Mouse (Mus musculus): Measurements from ENCODE around the gene Nav2.

Gene Nav2

DNA sequence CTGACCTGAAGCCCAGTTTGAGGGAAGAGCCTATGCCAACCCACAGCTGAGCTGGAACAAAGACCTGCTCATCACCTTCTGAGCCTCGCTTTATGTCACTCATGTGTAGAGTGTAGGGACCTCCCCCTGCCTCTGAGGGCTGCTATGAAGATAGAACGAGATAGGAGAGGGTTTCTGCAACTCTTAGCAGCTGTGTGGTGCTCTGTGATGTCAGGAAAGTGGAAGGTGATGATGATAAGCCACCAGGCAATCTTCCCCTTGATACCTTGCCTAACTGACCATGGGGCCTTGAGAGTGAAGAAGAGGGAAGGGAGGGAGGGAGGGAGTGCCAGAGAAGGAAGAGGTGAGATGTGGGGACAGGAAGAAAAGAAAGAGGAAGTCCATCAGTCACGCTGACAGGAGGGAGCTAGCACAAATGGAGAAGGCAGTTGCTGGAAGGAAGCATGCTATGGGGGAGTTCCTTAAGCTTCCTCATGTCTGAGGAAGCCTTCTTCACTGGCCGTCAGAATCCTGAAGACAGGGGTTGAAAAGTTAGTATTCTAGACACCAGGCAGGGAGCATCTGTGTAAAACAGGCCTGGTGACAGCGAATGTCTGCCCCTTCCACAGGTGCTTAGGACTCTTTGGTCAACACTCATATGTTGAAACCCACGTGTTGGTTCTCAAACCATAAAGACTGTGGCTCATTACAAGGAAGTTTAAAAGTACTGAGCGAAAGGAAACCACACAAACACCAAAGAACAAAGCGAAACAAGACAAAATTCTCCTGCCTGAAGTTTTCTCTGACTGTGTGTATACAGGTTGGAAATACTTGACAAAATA, at the start of gene Nav2:
Gene Nav2, plus strand, starts transcription at position 196 of the 821 bp plus-strand sequence.
- DNase-seq (ENCODE audit: low read depth, low spot score) = no peak

DNA sequence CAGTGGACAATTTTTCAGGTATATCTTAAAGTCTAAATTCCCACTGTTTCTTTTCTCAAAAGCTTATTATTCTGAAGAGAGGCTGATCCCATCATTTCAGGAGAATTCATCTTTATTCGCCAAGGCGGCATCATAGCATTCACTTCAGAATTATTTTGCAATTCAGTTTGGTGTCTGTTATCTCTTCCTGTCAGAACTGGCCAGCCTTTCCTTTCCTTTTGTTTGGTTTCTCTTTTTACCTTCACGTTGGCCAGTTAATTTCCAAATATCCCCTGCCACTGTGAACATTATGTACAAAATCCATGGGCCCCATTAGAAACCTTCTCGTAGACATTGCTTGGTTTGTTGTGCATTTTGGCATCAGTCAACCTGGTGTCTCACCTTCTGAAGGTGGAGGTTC, 49.2 kb upstream of the Nav2 start:
- DNase-seq (ENCODE audit: low read depth, low spot score) = no peak

DNA sequence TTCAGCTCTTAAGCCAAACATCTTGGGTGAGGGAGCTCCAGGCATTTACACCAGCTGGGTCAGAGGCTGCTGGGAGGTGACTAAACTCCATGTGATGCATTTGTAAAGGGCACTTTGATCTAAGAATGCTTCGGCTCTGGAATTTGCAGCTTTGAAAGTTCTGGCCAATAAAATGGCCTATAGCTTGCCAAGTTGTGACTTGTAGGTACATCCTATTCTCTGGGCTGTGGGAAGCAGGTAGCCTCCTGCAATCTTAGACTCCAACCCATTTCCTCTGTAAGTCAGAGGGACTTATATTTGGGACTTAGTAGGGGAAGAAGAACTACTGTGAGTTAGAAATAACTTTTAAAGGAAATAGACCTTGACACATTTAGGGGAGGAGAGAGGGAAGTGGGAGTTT, 47.6 kb upstream of the Nav2 start:
- DNase-seq (ENCODE audit: low read depth, low spot score) = no peak

DNA sequence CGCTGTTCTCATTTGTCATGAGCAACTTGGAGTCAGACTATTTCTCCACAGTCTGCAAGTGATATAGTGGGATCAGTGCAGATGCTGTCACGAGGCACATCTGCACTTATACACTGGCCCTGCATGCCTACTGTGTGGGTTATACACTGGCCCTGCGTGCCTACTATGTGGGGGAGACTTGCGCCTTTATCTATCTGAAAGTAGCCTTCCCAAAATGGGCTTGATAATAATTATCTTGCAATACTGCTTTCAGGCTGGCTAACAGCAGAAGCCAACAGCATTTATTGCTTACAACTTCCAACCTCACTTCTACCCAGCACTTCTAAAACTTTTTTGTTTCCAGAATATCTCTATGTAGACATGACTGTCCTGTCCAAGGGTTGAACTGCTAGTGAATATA, 46.7 kb upstream of the Nav2 start:
- DNase-seq (ENCODE audit: low read depth, low spot score) = no peak

DNA sequence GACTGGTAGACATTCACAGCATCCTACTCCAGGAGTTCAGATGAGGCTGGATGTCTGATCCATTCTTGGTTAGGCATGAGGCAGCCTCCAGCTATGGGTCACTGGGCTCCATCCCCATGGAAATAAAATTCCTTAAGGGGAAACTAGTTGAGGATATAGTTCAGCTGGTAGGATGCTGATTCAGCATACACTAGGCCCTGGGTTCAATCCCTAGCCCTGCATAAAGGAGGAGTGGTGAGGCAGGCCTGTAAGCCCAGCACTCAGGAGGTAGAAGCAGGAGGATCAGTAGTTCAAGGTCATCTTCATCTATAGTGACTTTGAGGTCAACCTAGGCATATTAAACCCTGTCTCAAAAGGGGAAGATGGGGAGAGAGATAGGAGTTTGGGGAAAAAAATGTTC, 44.3 kb upstream of the Nav2 start:
- no peak for DNase-seq (ENCODE audit: low read depth, low spot score)

DNA sequence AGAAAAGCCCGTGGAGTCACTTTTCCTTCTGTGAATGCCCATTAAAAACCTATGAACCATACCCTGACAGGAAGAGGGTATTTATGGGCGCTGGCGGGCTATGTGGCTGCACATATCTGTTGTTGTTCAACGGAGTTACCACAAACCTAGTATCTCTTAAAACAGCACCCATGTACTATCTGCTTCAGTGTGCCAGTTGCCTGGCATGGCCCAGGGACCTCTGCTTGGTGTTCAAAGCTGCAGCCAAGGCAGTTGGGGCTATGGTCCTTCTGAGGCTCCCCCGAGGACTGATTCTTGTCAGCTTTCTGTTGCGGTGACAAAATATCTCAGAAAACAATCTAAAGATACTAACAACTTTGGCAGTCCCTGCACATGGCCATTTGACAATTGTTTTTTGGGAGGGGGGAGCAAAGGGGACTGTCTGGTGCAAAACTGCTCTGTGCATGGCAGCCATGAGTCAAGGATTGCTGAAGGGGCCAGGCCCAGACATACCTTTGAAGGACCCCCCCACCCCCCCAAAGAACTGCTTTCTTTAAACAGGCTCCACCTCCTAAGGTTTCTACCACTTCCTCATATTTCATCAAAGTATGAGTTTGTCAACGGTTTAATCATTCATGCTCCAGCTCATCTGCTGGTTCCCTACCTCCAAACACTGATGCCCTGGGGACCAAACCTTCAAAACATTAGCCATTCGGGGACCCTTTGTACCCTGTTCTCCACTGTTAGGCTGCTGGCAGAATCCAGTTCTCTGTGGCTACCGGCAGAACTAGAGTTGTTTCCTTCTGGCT, 43.7 kb upstream of the Nav2 start:
- no peak for DNase-seq (ENCODE audit: low read depth, low spot score)

DNA sequence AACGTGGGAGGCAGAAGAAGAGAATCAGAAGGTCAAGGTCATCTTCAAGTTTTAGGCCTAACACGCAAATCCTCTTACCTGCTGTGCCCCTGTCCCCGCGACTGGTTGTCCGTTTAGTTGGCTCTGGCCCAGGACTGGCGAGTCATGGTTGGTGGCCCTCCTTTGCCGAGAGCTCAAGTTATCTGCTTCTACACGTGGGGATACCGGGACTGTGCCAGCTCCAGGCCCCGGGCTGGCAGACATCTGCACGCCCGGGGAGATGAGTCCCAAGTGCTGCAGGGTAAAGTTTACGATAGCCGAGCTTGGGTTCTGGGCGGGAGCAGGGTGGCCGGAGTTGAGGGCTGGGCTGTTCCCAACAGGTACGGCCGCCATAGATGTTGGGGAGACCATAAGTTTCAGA, 40.9 kb upstream of the Nav2 start:
- no peak for DNase-seq (ENCODE audit: low read depth, low spot score)

DNA sequence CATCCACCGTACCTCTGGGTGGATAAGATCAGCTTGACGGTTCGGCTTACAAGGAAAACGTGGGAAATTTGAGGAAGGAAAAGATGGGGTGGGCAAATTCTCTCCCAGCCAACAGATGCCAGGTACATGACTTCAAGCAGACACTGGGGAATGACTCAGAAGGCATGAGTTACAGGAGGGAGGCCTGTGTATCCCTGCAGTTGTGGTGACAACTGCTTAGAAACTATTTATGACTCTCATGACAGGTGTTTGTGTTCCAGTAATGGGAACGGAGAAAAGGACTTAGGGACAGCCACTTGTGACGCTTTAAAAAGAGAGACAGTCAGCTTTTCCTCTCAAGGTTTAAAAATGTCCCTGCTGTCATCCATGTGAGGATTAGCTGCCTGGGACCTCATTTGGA, 38.4 kb upstream of the Nav2 start:
- DNase-seq (ENCODE audit: low read depth, low spot score) = no peak

DNA sequence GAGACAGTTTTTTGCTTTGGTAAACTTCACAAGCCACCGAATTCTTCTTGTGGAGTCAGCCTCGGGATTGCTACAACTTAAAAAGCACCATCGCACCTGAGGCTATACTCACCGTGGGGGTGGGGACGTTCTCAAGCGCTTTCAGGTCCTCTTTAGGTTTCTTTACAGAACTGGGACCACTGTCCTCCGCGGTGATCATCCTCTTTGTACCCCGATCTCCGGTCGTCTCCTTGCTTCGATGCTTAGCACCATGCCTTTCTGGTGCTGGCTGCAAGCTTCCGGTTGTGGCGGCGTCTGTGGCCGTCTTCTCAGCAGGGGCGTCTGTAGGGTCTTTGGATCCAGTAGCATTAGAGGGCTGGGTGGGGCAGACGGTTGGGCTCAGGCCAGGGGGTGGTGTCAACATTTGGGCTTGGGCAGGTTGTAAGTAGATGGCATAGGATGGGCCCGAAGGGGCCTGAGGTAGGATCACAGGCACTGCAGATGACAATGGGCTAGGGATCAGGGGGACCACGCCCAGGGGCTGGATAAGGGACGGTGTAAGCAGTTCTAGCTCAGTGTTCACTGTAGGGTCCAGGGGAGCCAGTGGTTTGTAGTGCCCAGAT, 37.8 kb upstream of the Nav2 start:
- DNase-seq (ENCODE audit: low read depth, low spot score) = no peak

DNA sequence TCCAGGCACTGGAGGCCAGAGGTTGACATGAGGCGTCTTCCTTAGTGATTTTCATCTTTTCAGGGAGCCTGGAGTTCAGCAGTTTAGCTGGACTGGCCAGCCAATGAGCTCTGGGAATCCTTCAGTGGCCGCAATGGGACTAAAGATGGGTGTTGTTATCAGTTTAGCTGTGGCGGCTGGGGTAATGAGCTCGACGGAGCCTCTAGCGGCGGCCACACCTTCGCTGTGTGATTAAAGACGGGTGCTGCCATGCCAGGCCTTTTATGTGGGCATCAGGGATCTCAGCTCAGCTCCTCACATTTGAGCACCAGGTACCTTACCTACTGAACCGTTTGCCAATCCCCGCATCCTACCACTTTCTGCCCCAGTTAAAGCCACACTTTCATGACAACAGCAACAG, 37.2 kb upstream of the Nav2 start:
- no peak for DNase-seq (ENCODE audit: low read depth, low spot score)

DNA sequence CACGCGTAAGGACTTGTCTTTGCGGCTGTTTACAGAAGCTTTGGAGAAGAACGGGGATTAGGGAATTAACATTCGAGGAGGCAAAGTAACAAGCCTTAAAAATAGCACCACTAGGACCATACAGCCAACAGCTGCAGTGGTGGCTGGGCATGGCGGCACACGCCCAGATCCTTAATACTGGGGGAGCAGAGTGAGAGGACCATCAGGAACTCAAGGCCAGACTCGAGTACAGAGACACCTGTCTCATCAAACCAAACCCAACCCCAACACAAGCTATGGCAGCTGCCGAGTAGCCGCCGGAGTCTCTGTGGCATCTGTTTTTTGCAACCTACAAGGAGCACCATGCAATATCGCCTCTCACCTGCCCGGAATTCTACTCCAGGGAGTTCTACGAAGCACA, 33.4 kb upstream of the Nav2 start:
- no peak for DNase-seq (ENCODE audit: low read depth, low spot score)

DNA sequence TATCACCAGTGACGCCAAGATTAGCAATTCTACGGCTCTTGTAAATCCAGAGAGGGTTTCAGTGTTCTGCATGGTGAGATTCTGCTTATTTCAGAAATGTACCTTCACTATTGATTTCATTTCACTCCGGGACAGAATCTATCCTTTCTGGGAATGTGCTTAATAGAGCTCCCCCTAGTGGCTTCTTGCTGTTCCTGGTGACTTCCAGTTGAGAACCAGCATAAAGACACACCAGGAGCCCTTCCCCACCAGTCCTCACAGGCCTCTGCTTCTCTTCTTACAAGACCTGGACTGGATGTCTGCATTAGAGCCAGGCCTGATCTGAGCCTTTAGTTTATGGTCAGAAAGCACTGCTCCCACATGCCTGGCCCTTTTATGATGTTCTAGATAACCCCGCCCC, 32.0 kb upstream of the Nav2 start:
- DNase-seq (ENCODE audit: low read depth, low spot score) = peak; percentile 65

DNA sequence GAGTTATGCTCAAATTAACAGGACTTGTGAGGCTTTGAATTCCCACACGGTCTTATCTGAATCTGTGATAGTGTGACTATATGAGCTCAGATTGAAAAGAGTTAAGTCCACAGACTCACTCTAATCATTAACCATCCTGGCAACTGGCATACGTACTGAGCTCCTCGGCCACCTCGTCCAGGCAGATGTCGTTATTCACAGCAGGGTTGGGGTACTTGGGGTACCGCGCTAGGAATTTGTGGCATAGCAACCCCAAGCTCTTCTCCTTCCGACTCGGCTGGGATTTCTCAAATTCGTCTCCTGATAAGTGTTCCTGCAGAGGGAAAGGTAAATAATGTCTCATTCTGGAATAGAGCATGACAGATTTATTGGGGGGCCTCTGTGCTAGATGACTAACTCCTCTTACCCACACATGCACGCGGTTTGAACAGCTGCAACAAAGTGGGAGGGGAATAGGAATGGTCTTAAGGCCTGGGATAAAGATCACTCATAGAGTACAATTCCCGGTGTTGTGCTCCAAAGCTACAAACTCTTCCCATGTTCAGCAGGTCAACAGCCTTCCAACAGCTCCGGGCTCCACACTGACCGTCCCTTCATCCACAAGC, 30.6 kb upstream of the Nav2 start:
- DNase-seq (ENCODE audit: low read depth, low spot score) = no peak

DNA sequence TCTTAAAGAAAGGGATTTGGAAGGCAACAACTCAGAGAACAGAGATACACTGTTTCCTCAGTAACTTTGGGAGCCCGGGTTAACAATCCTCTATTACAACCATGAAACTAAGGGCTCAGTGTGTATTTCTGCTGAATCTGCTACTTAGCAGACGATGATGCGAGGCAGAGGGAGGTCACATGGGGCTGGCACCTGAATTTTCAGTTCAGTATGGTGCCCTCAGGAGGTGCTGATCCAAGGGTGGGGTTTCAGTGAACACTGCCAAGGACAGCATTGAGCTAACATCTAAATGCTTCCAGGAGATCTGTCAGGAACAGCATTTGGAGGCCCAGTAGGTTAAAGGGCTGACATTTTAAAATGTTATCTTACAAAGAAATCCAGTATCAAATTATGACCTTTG, 28.9 kb upstream of the Nav2 start:
- DNase-seq (ENCODE audit: low read depth, low spot score) = no peak

DNA sequence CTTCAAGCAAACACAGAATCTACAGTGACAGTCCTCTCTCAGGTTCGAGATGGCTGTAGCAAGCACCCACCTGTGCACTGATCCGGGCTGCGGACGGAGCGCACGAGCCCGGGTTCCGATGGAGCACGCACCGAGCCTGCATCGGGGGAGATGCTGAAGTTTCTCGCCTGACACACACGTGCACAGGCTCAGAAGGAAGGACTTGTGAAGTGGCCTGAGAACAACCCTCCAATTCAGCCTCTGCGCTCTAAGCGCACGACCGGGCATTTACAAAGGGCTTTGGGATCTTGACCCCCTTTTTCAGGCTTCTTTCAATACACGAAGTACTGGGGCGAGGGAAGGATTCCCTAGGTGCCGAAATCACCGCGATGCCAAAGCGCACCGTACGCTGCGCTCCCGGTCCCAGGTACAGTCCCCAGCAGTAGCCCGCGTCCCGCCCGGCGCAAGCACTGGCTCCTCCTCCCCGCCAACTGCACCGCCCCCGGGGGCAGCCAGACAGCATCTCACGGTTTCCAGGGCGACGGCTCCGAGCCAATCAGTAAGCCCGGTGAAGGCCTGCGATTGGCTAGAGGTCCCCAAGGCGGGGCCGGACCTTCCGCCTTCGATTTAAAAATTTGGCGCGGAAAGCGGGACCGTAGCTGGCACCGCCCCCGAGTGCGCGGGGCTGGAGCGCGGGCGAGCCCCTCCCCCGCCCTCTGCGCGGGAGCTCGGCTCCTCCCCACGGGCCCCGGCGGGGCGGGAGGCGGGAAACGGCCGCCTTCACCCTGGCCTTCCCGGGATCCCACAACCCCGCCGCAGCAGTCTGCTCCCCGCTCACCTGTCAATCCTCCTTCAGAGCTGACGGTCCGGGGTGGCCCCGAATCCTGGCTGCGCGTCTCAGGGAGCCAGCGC, 27.7 kb upstream of the Nav2 start:
- peak; percentile 97 for DNase-seq (ENCODE audit: low read depth, low spot score)

DNA sequence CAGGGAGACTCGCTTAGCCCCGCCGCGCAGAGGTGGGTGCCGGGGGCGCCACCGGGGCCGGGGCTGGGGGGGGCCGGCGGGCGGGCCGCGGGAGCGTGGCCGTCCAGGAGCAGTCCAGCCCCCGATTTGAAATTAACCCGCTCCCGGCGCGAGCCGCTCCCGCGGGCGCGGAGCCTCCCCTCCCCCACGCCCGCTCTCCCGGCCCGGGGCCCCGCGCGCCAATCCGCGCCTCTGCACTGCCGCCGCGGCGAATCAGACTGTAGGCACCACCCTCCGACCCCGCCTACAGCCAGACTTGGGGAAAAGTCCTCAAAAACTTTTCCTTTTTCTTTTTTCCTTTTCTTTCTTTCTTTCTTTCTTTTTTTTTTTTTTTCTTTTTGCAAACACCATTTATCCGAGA, 27.0 kb upstream of the Nav2 start, which contains the start of gene E2f8:
Gene E2f8, minus strand, starts transcription at position 111 of the 400 bp plus-strand sequence.
- peak; percentile 69 for DNase-seq (ENCODE audit: low read depth, low spot score)

DNA sequence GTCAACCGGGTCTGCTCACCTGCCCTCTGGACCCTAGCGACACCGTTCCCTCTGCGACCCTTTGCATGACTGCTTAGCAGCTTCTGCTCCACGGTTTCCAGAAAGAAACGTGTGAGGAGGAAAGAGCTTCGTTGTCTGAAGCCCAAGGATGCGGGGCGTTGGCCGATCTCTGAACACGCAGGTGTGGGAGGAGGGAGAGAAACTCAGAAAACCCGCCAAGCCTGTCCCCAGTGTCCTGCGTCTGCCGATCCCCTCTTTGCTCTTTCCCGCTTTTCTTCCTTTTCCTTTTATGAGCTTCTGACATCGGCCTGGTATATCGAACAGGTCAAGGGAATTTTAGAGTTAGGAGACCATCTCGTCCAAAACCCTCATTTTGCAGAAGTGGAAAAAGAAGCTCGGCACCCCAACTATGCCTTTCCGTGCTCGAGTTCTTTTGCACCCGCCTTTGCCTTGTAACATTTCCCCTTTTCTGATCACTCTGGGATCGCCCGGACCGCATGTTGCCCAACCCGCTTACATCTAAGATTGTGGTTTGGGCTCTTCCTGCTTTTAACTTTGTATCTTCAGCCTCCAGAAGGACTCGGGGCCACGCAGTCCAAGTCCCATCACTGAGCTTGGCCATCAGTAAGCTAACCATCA, 26.4 kb upstream of the Nav2 start:
- DNase-seq (ENCODE audit: low read depth, low spot score) = no peak

DNA sequence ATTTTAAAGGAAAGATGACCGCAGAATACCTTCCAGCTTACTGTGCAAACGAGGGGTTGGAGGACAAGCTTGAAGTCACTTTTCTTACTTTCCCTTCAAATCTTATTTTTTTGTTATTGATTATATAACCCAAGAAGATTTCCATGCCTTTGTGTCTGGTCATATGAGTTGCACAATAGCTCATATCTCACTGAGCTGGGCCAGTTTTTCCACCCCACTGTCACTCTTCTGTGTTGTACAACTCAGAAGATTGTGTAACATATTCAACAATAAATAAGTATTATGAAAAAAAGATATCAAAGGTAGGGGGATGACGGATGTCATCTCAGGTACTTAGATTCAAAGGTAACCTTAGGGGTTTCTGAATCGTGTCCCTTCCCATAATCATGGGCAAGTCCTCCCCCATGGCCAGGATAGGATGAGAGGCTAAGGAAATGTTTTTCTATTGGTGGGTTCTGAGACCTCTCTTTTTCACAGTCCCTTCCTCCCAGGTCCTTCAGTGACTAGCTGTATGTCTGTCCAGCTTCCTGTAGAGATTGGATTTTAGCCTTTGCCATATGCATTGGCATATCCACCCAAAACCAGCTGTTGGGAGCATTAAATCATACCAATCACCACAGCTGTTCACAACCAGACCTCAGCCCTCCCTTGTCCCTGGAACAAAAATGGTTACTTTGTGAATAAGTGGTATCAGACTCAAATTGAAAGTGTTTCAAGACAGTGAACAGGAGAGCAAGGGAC, 24.8 kb upstream of the Nav2 start:
- DNase-seq (ENCODE audit: low read depth, low spot score) = no peak

DNA sequence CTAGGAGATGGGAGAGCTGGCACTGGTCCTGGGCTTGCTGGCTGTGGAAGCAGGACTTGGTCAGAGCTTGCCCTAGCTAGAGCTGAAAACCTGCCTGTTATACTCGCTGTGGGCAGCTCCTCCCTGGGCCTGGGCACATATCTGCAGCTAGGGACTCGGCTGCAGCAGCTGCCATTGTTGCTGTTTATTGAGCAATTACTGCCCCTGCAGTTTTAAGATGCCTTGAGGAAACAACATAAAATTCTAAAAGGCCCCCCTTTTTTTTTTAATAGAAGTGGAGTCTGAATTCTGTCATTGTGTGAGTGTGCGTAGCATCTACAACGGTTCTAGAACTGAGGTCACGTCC, 24.3 kb upstream of the Nav2 start:
- DNase-seq (ENCODE audit: low read depth, low spot score) = no peak

DNA sequence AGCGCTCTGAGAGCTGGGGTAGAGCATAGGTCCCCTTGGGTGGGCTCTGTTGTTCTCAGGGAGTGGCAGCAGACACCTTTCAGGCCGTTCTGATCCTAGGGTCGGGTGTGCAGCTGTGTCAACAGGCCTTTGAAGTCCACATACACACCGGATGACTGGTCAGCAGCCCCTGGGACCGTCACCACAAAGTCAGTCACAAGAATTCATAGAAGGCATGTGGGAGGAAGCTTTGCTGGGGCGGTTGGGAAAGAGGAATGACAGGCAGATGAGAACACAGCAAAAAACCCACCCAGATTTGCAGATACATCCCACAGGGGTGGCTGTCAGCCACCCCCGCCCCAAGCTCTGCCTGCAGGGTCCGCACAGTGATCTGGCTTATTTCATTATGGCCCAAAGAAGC, 20.5 kb upstream of the Nav2 start:
- DNase-seq (ENCODE audit: low read depth, low spot score) = no peak

All from forelimb bud, embryonic 11.5 days (tissue).